Mouse (Mus musculus) CD8-positive naive resting alpha-beta T cell, adult 2 months (primary cell): ENCODE measurements around the gene Dnajb1.
A peak's percentile ranks its signal among the peaks of the same experiment; 100 is the strongest.
"Not testable (repeated sequence)": the region's sequence is repeated elsewhere in the genome, so short reads cannot be mapped to it uniquely, and the experiment has no call there.

Experiments used
- DNase-seq, 2 experiments: peaks; one replicate each; pipeline ENCODE4 v3.0.0; 2022; ENCODE audit warnings: low read depth in 2 of 2, low spot score in 2 of 2

Dnajb1 gene

DNA sequence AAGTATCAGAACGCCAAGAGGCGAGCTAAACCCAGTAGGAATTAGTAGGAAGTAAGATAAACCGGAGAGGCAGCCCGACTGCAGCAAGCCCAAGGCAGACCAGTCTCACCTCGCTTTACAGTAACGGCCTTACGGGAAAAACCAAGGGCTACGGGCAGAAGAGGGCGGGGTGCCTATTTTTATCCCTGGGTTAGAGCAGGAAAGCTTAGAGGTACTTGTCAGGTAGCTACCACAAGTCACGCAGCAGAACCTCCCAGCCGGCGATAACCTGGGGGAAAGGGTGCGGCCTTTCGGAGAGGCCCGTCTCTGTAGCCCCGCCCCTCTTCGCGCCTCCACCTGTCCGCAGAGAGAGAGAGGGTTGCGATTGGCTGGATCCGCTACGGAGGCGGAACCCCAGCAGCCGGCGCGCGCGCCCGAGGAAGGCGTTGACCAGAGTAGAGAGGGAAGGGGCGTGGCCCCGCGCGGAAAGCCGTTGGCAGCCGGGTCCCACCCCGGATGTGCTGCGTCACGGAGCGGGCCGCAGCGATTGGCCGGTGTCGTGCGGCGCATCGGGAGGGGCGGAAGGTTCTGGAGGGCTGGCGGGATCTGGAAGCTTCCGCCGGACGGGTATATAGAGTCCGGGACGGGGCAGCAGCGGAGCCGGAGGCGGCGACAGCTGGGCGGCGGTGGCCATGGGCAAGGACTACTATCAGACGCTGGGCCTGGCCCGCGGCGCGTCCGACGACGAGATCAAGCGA, at the start of gene Dnajb1, which contains the start of gene Tecr:
Dnajb1 (plus strand) TSS at position 533 of the 737 bp plus-strand sequence.
Tecr (minus strand) TSS at position 311 of the 737 bp plus-strand sequence.
- DNase-seq, result peak; percentile 100

DNA sequence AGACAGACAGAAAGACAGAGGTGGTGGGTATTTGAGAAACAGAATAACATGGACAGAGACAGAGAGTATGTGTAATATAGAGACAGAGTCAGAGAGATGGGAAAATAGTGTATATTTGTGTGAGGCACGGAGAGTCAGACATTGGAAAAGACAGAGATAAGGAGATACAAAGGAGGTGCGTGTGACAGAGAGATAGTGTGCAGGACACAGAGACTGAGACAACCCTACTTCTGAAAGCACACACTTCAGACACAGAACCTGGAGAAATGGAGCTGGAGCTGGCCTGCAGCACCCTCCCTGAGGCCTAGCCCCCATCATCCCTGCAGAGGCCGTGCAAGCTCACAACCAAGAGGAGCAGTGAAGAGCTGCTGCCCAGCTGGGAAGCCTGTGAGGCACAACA, 45.3 kb upstream of the Dnajb1 start:
- no peak for DNase-seq

DNA sequence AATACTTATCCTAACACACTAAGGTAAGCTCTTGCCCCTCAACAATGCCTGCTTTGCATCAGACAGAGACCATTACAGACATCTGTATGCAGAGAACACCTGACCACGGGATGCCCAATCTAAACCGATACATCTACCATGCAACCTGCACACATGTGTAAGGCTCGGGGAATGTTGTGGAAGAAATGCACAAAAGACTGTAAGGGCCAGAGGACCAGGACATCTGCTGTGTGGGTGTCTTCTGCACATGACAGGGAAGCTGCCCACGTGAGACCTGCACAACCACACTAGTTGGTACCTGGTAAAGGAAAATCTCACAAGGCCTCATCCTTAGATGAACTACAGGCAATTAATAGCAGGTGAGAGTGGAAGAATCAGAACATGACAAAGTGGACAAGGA, 44.7 kb upstream of the Dnajb1 start:
- DNase-seq, result no peak

DNA sequence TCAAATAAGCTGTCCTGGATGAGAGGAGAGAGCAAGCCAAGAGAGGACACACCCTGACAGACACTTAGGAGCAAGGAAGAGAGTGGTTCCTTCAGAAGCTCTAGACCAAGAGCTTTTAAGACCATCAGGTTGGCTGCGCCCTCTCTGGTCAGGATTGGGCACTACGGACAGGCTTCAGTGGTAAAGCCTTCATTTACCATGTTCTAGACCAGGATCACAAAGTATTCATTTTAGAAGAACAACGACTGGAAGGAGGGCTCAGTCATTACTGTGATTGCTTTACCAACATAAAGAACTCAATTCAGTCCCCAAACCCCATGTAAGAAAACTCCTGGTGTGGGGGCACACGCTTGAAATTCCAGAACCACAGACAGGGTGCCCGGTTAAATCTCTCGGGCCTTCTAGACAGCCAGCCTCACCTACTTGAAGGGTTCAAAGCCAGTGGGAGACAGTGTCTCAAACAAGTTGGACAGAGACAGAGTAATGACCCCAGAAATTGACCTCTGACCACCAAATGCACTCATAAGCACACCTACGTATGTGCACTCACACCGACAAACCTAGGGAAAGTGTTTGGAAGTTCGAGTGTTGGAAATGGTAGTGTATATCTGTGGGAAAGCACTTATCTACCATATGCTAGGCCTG, 42.1 kb upstream of the Dnajb1 start:
- DNase-seq, result peak in 1 of 2 experiments; percentile 19

DNA sequence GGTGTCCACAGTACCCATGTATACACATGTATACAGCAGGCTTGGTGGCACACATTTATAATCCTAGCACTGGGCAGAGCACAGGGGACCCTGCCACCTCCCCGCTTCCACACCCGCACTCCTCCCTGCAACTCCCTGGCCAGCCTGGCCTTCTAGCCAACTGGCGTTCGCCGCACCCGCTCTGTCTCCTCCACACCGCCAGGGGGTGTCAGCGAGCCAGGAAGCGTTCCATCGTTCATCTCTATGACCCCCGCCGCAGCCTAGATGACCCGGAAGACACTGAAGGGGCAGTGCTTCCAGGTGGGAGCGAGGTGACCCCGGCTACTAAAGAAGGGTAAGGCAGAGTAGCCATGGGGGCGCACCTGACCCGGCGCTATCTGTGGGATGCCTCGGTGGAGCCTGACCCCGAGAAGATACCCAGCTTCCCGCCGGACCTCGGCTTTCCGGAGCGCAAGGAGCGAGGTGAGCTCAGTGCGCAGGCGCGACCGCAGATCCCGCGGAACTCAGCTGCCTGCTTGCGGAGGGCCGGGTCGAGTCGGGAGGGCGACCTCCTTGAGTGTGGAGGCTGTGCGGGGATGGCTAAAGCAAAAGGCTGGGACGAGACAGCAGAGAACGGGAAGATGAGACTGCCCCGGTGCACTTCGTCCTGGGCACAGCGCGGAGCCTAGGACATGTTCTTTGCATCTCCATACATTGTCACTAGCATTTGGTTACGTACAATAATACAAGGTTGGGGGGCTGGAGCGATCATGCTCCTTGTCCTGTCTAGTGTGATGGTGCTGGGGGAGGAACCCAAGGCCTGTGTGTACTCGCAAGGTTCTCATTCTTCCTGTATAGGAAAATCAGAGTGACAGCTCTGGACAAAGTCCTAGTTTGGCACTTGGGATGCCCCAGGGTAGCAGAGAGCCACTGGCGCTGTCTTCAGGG, 41.3 kb upstream of the Dnajb1 start, which contains the start of gene Ndufb7:
Ndufb7 (plus strand) TSS at position 203 of the 927 bp plus-strand sequence.
- DNase-seq, result peak; percentile 93 to 97

DNA sequence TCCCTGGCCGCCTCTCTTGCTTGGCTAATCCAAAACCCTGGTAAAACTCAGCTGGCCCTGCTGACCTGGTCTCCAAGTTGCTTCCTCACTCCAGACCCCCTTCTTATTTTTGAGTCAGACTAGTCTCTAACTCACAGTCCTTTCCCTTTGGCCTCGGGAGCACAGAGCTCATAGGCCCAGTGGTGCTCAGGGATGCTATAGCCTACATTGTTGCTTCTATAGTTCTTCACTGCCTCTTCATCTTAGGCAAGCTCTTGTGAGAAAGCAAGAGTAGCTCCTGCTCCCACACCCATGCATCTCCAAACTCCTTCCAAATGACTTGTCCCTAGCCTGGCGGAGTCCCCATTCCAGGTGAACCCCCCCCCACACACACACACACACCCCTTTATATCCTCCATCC, 40.3 kb upstream of the Dnajb1 start:
- DNase-seq, result no peak

DNA sequence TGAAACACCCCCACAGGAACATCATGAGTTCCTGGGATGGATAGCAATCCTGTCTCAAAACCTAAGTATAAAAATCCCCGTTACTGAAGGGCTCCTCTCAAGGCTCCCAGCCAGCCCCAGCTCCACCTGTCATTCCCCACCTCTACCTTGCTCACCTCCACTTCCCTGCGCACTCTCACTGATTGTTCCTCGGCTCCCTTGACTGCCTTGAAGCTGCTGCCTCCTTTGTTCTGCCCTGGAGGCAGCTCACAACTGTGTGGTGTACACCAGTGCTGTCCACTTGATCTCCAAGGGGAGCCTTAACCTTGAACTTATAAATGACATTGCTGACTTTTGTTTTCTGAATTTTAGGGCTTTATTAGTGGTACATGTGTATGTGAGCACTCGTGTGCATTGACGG, 39.9 kb upstream of the Dnajb1 start:
- DNase-seq, result no peak

DNA sequence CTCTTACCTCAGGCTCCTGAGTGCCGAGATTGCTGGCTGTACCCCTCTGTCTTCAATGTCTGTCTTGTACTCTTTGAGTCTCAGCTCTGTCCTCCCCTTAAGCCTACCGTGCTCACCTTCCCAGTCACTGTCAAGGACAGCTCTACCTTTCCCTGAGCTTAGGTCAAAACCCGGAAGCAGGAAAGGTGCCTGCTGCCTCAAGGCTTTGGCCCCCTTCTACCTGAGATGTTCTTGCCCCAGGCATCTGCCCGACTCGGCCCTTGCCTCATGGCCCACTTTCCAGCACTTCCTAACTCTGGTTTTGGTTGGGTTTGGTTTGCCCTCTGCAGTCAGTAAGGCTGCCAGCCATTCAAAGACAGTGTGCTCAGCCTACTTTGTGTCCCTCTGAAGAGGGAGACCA, 39.2 kb upstream of the Dnajb1 start:
- DNase-seq, result no peak

DNA sequence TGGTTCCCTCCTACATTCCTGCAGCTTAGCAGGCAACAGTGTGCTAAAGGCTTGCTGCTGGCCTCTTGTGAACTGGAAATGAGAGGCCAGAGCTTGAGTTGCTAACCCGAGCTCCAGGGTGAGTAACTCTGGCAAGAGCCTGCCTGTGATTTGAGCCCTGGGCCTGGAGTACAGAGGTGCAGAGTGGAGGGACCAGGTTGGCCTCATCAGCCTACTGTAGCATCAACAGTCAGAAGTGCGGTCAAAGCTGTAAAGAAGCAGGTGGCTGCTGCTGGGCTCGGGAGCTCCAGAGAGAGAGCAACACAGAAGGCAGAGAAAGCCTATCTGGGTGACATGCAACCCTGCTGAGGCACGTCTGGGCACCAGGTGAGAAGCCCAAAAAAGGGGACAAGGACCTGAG, 38.8 kb upstream of the Dnajb1 start:
- no peak for DNase-seq

DNA sequence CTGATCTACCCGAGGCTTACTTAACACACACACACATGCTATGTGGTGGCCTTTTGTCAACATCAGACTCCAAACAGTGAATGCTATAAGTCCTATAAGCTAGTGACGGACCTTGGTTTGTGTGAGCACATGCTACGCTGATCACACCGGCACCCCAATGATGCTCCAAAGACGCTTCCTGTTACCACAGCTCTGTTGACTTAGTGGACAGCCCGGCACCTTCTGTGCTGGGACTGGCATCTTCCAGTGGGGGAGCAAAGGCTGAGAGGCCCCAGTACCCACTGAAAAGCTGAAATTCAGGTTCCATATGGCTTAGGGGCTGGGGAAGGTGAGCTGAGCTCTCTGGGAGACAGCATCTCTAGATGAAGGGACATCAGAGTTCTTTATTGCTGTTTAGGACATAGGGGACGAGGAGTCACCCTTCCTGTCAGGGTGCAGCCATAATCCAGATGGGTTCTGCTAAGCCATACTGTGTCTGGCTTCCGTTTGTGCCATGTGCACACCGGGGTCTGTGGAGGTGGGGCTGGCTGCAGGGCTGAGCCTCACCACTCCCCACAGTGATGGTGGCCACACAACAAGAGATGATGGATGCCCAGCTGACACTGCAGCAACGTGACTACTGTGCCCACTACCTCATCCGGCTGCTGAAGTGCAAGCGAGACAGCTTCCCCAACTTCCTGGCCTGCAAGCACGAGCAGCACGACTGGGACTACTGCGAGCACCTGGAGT, 37.6 kb upstream of the Dnajb1 start:
- no peak for DNase-seq

DNA sequence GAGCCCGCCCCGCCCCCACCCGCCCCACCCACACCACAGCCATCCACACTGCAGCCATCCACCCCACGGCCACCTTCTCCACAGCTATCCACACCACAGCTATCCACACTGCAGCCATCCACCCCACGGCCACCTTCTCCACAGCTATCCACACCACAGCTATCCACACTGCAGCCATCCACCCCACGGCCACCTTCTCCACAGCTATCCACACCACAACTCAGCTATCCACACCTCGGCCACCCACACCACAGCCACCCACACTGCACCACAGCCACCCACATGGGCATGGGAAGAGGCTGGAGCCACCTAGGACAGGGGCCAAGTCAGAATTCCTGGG, 37.0 kb upstream of the Dnajb1 start:
- not testable (repeated sequence) for DNase-seq

DNA sequence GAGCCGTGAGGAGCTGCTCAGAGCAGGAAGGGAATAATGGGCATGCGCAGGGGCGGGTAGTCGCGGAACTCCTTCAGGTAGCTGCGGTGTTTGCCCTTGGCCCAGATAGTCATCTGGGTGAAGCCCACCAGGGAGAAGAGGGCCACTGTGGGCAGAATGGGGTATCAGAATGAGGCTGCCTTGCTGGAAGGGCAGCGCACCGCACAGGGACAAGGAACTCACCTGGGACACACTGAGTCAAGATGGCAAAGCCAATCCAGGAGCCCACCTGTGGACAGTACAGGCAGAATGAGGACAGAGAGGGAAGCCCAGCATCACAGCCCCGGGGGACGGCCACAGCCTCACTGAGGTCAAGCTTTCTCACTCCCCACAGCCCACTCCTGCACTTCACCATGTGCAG, 36.2 kb upstream of the Dnajb1 start:
- no peak for DNase-seq

DNA sequence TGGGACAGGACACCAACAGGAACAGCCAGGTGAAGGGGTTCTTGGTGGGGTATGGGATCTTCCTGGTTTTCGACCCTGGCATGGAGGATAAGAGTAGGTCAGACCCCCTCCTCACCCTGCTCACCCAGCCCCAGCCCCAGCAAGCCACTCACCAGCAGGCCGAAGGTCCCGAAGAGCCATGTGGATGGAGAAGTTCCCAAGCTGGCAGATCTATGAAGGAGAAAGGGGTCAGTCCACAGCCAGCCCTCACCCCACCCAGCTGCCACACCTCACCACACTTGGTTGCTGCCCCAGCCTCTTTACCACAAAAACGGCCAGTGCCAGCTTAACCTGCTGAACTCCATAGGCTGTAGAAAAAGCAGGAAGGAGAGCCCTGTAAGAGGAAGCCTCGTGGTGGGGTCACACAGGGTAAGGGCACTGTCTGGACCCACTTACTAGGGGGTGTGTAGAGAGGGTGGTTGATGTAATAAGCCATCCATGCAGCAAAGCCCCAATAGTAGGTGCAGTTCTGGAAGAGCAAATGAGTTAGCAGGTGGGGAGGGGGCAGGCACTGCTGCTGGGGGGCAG, 35.7 kb upstream of the Dnajb1 start:
- DNase-seq, result no peak

DNA sequence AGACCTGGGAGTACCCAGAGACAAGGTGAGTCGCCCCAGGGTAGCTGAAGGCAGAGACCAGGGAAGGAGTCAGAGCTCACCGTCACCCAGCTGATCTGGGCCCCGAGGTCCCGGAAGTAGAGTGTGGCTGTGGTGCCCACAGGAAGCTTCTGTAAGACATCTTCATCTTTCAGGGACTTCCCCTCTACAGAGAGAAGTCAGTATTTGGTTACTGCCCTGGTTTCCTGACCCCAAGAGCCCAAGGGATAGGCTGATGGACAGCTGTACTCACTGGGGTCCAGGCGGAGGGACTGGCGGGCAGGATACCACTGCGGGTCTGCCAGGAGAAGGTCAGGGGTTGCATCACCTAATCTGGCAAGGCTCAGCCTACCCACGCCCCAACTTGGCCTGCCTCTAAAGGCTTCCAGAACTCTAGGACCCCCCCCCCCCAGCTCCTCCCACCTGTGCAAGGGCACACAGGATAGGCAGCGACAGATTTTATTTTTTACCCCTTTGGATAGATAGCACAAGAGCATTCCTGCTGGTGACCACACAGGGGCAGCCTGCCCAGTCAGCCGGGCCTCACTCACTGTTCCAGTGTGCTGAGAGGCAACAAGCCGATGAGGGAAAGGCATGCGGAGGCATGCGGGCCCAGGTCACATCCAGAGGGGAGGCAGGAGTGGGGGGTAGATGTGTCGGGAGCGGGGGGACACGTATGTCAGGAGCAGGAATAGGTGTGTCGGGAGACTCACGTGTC, 34.7 kb upstream of the Dnajb1 start:
- DNase-seq, result peak; percentile 65 to 70

DNA sequence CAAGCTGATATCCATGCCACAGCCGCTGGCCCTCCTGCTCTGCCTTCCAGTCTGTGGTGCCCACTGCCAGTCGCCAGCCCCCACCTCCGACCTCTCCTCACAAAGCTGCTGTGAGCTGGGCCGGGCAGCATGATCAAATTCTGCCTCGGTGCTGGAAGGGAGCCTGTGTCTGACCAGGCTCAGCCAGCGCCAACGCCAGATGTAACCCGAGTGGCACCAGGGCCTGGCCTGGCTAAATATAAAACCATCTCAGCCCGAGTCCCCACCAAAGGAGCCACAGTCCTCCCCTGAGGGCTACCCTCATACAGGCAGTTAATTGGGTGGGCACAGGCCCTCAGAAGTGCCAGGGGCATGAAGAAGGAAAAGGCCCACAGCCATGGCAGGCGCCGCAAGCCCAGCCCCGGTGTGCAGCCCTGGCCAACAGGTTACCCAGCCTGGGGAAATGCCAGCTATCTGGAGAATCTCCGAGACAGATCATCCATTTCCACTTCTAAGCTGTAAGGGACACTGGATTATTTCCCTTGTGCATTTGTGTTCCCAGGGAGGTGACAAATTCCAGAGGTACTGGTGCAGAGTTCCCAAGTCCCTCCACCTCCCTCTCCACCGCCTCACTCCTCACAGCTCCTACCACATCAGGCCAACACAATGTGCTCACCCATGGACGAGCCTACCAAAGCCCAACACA, 33.2 kb upstream of the Dnajb1 start:
- DNase-seq, result no peak

DNA sequence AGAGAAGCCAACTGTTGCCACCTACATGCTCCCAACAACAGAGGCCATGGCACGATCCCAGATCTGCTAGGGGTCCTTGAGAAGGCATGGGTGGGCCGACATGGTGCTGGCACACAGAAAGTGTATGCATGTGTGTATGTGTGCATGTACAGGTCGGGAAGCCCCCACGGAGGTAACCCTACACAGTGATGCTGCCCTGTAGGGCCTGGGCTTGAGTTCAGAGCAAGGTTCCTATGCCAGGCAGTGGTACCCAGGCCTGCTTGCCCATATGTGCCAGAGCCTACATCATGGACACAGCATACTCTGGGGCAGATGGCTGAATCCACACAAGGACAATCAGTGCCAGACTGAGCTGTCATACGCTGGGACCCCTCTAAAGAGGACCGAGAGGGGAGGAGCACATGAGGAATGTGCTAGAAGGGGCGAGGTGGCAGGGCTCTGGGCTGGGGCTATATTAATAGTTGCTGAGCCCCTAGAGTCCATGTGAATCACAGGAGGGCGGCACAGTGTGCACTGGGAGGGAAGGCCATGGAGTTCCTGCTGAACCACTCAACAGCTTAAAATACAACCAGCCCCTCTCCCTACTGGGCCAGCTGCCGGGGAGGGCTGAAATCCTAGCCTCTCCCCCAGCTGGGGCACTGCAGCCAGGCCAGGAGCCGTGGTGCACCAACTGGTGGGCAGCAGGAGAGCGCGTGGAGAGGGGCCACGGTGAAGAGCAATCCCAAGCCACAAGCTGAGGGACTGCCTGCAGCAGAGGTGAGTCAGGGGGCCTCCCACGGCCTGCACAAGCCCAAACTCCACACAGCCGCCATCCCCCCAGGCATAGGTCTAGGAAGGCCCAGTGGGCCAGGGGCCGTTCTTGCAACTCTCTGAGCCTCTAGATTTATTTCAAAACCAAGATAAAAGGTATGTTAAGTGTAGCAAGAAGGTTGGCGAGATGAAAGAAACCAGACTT, 32.2 kb upstream of the Dnajb1 start:
- no peak for DNase-seq

DNA sequence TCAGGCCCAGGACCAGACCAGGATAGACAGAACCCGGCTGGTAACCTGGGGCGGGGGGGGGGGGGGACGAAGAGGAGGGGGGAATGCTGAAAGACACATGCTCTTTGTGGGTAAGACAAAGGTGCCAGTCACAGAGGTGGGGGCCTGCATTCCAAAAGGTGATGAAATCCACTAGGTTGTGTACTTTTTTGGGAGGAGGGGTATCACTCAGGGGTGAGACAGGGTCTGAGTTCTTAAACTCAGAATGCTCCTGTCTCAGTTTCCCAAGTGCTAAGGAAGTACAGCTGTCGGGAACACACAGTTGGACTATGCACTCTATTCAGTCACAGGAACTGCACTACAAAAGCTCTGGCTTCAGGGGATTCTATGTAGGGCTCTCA, 31.5 kb upstream of the Dnajb1 start:
- DNase-seq, result no peak

DNA sequence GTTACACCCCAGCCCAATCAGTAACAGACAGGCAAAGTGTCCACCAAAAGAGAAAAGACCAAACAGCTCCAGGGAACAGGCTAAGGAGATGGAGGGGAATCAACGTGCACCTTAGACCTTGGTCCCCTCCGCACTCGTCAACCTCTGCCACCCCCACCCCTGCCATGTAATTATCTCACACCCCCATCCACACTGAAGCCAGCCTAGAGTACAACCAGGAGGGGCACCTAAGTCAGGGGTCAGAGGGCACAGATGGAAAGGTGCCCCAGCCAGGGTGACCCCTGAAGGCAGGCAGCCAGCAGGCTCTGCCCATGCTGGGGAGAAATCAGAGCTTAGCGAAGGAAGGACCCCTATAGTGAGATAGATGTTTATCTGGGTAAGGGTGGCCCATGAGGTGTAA, 31.1 kb upstream of the Dnajb1 start:
- DNase-seq, result no peak
